Mouse (Mus musculus): ENCODE data around the gene Uhrf1bp1. TPM values are rescaled to one million over a fixed set of nuclear protein-coding genes. Genes with fewer than 3 reads are reported as not detected.
"Not testable (repeated sequence)": the region's sequence is repeated elsewhere in the genome, so short reads cannot be mapped to it uniquely, and the experiment has no call there.

Uhrf1bp1 gene
- total RNA-seq, 2 experiments from 2014 or later: 6.9 to 19.4 TPM

GRCm38 (mm10) chr17:27837850-27838249, 18.4 kb upstream of the Uhrf1bp1 start, which contains the start of gene Snrpc:
Gene Snrpc (plus strand): TSS chr17:27838150.
- not testable (repeated sequence) for ATAC-seq (replicated peaks; ENCODE audit: poor library complexity, severe bottlenecking)

GRCm38 (mm10) chr17:27839469-27840252, 16.6 kb upstream of the Uhrf1bp1 start:
- ATAC-seq (replicated peaks; ENCODE audit: poor library complexity, severe bottlenecking): peak; percentile 100

DNA sequence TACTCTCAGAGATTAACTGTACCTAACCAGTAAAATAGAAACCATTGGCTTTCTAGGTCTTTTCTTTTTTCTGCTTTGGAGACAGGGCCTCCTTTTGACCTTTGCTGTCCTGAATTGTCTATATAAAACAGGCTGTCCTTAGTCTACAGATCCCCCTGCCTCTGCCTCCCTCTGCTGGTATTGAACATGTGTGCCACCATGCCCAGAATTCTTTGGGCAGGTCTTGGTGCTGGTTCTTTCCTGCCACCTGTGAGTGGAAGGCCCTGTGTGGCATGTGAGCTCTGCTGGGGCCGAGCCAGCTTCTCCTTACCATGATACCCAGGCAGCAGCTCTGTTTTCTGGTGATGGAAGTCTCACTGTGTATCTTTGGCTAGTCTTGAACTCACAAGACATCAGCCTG, 7.9 kb upstream of the Uhrf1bp1 start:
- no peak for ATAC-seq (replicated peaks; ENCODE audit: poor library complexity, severe bottlenecking)

GRCm38 (mm10) chr17:27851076-27851475, 5.2 kb upstream of the Uhrf1bp1 start:
- ATAC-seq (replicated peaks; ENCODE audit: poor library complexity, severe bottlenecking): peak; percentile 56

- peak; percentile 60 for ATAC-seq (replicated peaks; ENCODE audit: poor library complexity, severe bottlenecking)
These were observed 782 bp downstream of the Uhrf1bp1 start for GRCm38 (mm10) chr17:27856798-27857648.

DNA sequence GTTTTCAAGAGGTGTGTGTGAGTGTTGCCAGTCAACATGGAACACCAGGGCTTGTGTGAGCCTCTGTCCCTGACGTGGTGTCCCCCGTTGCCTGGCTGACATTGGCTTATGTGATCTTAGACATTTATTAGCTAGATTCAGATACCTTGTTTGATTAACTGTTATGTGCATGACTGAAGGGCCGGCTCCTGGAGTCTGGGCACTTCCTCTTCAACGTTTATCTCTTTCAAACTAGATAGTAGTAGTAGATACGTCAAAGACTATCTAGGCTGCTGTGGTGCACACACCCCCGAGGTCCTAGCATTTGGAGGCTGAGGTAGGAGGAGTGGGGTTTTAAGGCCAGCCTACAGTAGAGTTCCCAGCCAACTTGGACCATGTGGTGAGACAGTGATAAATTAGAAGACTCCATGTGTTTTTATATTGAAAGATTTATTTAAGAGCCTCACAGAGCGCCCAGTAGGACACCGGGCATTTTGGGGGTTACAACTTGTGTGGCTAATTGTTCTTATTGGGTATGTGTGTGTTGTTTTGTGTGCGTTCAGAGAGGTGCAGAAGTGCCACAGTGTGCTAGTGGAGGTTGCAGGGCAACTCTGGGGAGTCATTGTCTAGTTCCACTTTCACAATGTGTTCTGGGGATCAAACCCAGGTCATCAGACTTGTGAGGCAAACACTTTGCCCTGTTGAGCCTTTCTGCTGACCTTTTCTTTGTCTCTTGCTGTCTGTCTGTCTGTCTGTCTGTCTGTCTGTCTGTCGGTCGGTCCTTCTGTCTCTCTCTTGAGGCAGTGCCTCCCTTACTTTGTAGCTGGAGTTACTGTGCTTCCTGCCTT, 1.6 kb downstream of the Uhrf1bp1 start:
- 0 out of 2 replicates have a peak, but pooled peaks have one; percentile 23 for ATAC-seq (replicated peaks; ENCODE audit: poor library complexity, severe bottlenecking)

DNA sequence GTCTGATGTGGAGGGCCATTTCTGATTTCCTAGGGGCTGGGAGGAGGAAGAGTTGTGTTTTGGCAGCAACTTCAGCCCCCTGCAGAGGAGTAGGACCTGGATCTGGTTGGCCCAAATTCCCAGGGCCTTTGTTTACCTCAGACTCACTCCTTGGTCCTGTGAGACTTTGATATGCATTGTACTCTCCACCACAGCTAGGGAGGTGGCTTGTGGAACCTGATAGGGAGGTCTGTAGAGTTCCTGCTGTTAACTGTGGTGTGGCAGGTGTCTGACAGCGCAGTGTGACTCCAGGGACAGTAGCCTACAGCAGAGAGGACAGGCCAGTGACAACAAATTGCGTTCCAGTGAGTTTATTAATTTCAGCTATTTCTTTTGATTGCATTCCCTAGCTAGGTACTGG, 2.9 kb downstream of the Uhrf1bp1 start:
- ATAC-seq (replicated peaks; ENCODE audit: poor library complexity, severe bottlenecking): no peak

- no peak for ATAC-seq (replicated peaks; ENCODE audit: poor library complexity, severe bottlenecking)
These were observed 9.2 kb downstream of the Uhrf1bp1 start for GRCm38 (mm10) chr17:27865461-27865860.

DNA sequence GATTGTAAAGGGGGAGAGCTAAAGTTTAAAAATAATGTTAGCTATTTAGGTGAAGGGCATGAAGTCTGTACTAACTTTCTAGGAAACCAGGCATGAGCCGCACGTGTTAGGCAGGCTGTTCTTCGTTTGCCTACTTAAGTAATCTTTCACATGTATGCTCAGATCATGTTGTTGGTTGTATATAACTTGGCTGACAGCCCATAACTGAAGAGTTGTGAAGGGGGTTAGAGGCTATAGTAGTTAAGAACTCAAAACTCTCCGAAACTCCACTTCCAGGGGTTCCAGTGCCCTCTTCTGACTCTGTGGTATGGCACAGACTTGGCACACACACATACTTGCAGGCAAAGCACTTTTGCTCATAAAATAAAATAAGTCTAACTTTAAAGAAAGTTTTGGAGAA, 10.5 kb downstream of the Uhrf1bp1 start:
- ATAC-seq (replicated peaks; ENCODE audit: poor library complexity, severe bottlenecking): no peak

- ATAC-seq (replicated peaks; ENCODE audit: poor library complexity, severe bottlenecking): no peak
These were observed 15.6 kb downstream of the Uhrf1bp1 start for GRCm38 (mm10) chr17:27871851-27872250.

DNA sequence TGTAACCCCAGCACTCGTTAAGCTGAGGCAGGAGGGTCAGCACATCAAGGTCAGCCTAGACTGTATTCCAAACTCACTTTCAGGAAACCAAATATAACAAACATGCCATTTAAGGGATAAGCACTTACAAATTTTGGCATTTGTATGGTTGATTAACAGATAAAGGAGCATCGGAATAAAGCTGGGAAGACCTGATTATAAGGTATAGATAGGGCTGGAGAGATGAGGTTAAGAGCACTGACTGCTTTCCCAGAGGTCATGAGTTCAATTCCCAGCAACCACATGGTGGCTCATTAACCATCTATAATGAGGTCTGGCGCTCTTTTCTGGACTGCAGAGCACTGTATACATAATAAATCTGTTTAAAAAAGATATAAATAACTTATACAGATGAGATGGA, 17.3 kb downstream of the Uhrf1bp1 start:
- no peak for ATAC-seq (replicated peaks; ENCODE audit: poor library complexity, severe bottlenecking)

- no peak for ATAC-seq (replicated peaks; ENCODE audit: poor library complexity, severe bottlenecking)
These were observed 18.3 kb downstream of the Uhrf1bp1 start for GRCm38 (mm10) chr17:27874510-27874909.

GRCm38 (mm10) chr17:27881518-27881917, 25.3 kb downstream of the Uhrf1bp1 start:
- ATAC-seq (replicated peaks; ENCODE audit: poor library complexity, severe bottlenecking): no peak

- ATAC-seq (replicated peaks; ENCODE audit: poor library complexity, severe bottlenecking): no peak
These were observed 26.9 kb downstream of the Uhrf1bp1 start for GRCm38 (mm10) chr17:27883129-27883528.

GRCm38 (mm10) chr17:27883994-27884393, 27.8 kb downstream of the Uhrf1bp1 start:
- ATAC-seq (replicated peaks; ENCODE audit: poor library complexity, severe bottlenecking): no peak

- no peak for ATAC-seq (replicated peaks; ENCODE audit: poor library complexity, severe bottlenecking)
These were observed 30.4 kb downstream of the Uhrf1bp1 start for GRCm38 (mm10) chr17:27886499-27887210.

DNA sequence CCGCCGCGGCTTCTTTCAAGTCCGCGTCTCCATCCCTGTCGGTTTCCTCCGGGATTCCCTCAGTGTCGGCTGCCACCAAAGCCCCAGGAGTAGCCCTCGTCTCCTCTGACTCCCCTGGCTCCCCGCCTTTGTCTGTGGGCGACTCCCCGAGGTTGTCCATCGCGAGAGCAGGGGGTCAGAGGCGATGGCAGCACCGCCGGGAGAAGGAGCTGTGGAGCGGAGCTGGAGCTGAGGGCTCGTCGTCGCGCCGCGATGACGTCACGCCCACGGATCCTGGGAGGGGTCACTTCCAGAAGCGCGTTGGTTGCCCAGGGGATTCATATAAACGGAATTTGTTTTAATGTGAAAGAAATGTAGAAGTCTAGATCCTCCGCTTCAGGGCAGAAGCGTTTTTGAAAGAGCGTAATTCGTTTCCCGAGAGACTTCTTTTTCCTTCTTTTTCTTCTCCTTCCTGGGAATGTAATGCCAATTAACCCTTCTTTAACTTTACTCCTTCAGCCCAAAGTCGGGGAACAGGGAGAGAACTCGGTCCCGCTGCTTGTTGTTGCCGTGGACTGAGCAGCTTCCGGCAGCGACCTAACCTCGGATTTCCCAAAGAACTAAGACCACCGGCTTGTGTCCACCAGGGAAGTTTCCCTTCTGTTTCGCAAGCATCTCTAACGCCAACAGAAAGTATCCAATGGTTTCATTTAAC, 51.4 kb downstream of the Uhrf1bp1 start:
- peak; percentile 78 for ATAC-seq (replicated peaks; ENCODE audit: poor library complexity, severe bottlenecking)

- peak; percentile 30 for ATAC-seq (replicated peaks; ENCODE audit: poor library complexity, severe bottlenecking)
These were observed 52.1 kb downstream of the Uhrf1bp1 start for GRCm38 (mm10) chr17:27908206-27908887.
